Mouse (Mus musculus) embryonic stem cell, embryonic (primary cell): ENCODE results near the gene Olfr108.

Source experiments
- CTCF ChIA-PET, 4 experiments: fragments of 300-600 bp in 2 of 4; fragments of 350-600 bp in 2 of 4; sonication (Branson Sonifier 250); formaldehyde crosslinking; loops; one replicate each; lab custom pipeline; 2022; ENCODE audit warnings: inconsistent platforms in 2 of 4; lab: Charles Lee
- POLR2A ChIA-PET, 4 experiments: fragments of 300-600 bp in 2 of 4; fragments of 350-600 bp in 2 of 4; sonication (Branson Sonifier 250); formaldehyde crosslinking; loops; one replicate each; lab custom pipeline; 2022; ENCODE audit warnings: antibody characterized with exemption in 4 of 4, inconsistent platforms in 1 of 4; lab: Charles Lee

The Olfr108 gene

GRCm38 (mm10) chr17:37445180-37445579 lies at the start of gene Olfr108:
Gene Olfr108, plus strand, starts transcription at chr17:37445480.
- CTCF ChIA-PET: no interaction called here

GRCm38 (mm10) chr17:37398926-37399325 lies 46.4 kb upstream of the Olfr108 start, which contains the start of gene Olfr107:
Gene Olfr107, plus strand, starts transcription at chr17:37399226.
- CTCF ChIA-PET: no interaction called here
- POLR2A ChIA-PET: no interaction called here

More at GRCm38 (mm10) chr17:37445180-37445579, at the start of gene Olfr108:
- POLR2A ChIA-PET: no interaction called here

- ChIA-PET CTCF (no interaction called here), POLR2A (no interaction called here)
These were observed 31.9 kb upstream of the Olfr108 start for GRCm38 (mm10) chr17:37413380-37413779.

DNA sequence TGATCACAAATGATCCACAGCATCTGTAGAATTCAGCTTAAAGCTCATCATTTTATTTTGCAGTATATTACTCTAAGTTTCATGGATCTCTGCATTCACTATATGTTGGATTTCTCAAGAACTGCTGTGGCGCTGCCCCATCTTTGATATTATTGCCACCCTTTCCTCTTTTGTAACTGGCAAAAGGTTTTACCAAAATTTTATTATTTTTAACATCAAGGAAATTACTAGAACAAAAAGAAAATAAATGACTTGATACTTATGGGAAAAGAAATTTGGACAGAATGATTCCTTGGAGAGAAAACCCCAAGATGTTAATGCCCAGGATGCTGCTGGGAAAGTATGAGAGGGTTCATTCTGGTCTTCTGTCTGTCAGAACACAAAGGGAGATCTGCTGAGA lies 13.3 kb downstream of the Olfr108 start, which contains the start of gene Olfr109:
Gene Olfr109, plus strand, starts transcription at position 301 of the 400 bp plus-strand sequence.
- ChIA-PET POLR2A (no interaction called here), CTCF (no interaction called here)

DNA sequence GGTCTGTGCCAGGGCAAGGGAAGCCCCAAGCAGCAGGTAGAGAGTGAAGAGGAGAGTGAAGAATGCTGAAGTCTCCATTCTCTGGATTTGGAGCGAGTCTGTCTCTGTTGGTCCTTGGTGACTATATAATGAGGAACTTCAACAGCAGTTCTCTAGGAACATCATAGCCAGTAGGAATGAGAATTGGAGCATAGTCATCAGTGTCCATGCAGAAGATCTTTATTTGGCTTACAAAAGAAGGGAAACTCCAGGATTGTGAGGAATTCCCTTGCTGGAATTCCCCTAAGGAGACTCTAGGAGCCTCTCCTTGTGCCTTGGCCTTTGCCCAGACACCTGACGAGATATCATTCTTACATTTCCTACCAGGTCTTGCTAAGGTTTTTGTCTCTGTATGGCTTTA lies 38.2 kb downstream of the Olfr108 start, which contains the start of gene H2-M2:
Gene H2-M2, minus strand, starts transcription at position 101 of the 400 bp plus-strand sequence.
- ChIA-PET CTCF (no interaction called here), POLR2A (interaction anchor here in 1 of 4 experiments (0.6 kb wide), 1 partner anchor 66 kb away, joined by 5 read pairs; no protein-coding TSS in a partner anchor)

DNA sequence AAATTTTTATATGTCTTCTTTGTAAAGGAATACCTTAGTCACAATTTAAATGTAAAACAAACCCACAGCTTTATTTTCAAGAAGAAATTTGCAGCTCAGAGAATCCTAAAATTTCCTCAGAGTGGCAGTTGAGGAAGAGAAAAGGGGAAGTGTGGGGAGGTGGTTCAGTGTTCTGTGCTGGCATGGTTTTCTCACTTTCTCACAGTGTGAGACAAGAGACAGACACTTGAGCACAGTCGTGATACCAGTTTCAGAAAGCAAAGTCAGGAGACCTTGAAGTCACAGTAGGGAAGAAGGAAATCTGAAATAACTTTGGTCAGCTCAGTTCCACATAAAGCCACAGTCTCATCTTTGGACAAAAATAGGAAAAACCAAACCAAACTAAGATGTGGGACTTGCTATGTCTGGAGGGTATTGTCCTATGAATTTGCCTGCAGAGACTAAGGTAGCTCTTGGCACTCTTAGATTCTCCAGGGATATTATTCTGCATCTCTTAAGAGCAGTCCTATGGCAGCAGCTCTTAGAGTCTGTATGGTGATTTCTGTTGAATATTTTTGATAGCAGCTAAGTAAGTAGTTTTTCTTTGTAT lies 46.7 kb downstream of the Olfr108 start, which contains the start of gene Olfr110:
Gene Olfr110, plus strand, starts transcription at position 539 of the 589 bp plus-strand sequence.
- CTCF ChIA-PET: interaction anchor here in 1 of 4 experiments (0.6 kb wide), 1 partner anchor 593 kb away, joined by 3 read pairs; no protein-coding TSS in a partner anchor
- POLR2A ChIA-PET: no interaction called here
